Mouse (Mus musculus) heart, postnatal 4 days (tissue): ENCODE data around the gene Reep6. TPM values are rescaled to one million over a fixed set of nuclear protein-coding genes. Genes with fewer than 3 reads are reported as not detected.

Experiments used
- DNase-seq: peaks from one replicate; pipeline ENCODE4 v3.0.0; 2021
- total RNA-seq, 2 experiments: library from RNA; stranded (reverse); gene quantifications; 2 replicates each; pipeline ENCODE4 v1.2.3; 2021

Reep6 gene
- total RNA-seq, 2 experiments from 2014 or later = 1.6 to 1.8 TPM

GRCm38 (mm10) chr10:80301256-80302081, 28.3 kb upstream of the Reep6 start:
- no peak for DNase-seq

GRCm38 (mm10) chr10:80302082-80302355, 27.7 kb upstream of the Reep6 start:
- DNase-seq = no peak

GRCm38 (mm10) chr10:80302471-80302881, 27.3 kb upstream of the Reep6 start:
- peak; percentile 86 for DNase-seq

DNA sequence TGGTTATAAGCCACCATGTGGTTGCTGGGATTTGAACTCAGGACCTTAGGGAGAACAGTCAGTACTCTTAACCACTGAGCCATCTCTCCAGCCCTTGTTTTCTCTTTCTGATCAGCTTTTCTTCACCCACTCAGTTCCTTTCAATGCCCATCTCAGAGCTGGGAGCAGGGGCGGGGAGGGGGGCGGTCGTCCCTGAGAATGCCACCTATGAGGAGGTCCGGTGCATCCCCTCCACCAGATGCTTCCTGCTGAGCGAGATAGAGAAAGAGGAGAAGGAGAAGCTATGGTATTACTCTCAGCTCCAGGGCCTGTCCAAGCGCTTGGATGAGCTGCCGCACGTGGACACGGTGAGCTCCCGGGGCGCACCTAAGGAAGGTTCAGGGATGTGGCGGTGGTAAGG, 25.3 kb upstream of the Reep6 start:
- no peak for DNase-seq

- DNase-seq = no peak
These were observed 24.9 kb upstream of the Reep6 start for GRCm38 (mm10) chr10:80304862-80305261.

- DNase-seq = no peak
These were observed 18.2 kb upstream of the Reep6 start for GRCm38 (mm10) chr10:80311560-80311959.

GRCm38 (mm10) chr10:80312586-80313504, 16.9 kb upstream of the Reep6 start:
- no peak for DNase-seq

DNA sequence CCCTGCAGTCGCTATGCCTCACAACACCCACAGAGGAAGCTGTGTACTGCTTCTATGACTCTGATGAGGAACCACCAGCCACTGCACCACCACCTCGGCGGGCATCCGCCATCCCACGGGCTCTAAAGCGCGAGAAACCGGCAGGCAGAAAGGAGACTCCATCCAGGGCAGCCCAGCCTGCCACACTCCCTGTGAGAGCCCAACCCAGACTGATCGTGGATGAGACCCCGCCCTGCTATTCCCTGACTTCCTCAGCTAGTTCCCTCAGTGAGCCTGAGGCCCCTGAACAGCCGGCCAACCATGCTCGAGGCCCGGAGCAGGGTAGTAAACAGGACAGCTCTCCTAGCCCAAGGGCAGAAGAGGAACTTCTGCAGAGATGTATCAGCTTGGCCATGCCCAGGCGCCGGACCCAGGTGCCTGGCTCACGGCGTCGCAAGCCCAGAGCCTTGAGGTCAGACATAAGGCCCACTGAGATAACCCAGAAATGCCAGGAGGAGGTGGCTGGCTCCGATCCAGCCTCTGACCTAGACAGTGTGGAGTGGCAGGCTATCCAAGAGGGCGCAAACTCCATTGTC, 16.0 kb upstream of the Reep6 start:
- peak; percentile 54 for DNase-seq

DNA sequence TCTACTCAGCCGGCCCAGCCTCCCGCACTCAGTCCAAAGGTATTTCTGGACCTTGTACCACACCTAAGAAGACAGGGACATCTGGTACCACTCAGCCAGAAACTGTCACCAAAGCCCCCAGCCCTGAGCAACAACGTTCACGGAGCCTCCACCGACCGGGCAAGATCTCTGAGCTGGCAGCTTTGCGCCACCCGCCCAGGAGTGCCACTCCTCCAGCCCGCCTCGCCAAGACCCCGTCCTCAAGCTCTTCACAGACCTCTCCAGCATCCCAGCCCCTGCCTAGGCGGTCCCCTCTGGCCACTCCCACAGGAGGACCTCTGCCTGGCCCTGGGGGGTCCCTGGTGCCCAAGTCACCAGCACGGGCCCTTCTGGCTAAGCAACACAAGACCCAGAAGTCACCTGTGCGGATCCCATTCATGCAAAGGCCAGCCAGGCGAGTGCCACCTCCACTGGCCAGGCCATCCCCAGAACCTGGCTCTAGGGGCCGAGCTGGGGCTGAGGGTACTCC, 15.2 kb upstream of the Reep6 start:
- DNase-seq = no peak

GRCm38 (mm10) chr10:80315315-80315714, 14.4 kb upstream of the Reep6 start:
- DNase-seq = no peak

DNA sequence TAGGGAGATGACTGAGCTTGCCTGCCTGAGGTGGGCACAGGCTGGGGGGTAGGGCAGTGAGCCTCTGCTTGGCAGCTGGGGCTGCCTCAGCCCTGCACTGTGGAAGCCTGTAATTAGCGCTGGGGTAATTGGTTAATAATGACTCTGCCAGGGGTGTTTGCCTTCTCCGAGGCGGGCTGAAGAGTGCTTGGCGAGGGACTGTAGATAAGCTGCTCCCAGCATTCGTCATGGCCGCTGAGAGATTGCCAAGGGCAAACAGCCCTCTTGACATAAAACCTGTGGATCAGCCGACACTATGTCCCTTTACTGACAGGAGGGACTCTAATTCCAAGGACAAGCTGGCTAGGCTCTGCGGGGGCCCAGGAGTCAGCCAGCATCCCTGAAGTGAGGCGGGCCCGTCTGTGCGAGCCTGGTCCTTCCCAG, 13.4 kb upstream of the Reep6 start:
- peak; percentile 63 for DNase-seq

DNA sequence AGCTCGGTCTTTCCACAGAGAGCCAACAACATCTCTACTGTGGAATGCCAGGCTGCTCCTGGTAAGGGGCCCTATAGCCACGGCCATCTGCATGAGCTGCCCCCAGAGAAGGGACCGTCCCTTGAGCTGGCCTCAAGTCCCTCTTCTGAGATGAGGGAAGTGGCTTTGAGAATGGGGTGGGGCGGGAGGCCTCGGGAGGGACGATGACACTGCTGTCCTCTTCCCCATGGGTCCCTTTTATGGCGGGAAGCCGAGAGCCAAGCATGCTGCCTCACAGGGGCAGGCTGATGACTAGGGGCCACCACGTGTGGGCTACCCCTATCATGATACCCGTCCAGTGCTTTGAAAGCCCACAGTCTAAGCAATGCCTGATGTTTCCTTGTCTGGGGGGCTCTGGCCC, 12.7 kb upstream of the Reep6 start:
- DNase-seq = no peak

DNA sequence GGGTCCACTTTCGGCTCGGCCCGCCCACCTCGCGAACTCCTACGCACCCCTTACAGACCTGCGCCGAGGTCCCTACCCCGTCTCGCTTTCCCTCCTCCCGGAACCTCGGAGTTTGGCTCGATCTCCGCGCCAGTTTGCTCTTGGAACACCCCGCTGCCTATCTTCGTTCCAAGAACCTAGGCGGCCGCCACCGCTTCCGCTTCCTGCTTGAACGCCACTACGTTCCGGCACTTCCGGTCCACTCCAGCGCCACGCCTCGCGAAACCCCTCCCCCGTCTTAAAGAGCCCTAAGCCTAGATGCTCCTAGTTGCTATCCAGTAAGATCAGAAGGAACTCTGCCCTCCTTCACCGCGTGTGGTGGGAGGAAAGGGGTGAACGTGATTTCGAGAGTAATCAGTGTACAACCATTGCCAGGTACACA, 9.4 kb upstream of the Reep6 start, which contains the start of gene 2310011J03Rik:
TSS of gene 2310011J03Rik (minus strand) at position 198 of the 421 bp plus-strand sequence.
- peak; percentile 93 for DNase-seq

DNA sequence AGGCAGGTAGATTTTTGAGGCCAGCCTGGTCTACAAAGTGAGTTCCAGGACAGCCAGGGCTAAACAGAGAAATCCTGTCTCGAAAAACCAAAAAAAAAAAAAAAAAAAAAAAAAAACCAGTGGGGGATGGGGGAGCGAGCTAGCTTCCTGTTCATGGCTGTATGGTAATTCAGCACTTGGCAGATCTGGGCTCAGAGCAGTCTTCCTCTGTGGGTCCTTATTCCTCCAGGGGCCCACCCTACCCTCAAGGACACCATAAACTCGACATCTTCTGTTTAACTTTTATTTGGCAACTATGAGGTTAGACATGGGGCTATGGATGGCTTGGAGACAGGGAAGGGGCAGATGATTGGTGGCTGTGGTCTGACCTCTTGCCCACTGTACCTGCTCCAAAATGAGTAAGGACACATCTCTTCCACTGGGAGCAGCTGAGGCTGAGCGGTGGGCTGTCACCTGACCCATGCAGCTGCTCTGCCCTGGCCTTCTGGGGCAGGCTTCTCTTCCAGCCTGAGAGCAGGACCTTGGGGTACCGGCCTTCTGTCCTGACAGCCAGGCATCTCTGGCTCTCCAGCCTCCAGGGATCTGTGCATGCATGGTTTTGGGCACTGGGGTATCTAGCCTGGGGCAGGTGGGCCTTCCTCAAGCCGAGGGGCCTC, 8.6 kb upstream of the Reep6 start:
- DNase-seq = no peak

DNA sequence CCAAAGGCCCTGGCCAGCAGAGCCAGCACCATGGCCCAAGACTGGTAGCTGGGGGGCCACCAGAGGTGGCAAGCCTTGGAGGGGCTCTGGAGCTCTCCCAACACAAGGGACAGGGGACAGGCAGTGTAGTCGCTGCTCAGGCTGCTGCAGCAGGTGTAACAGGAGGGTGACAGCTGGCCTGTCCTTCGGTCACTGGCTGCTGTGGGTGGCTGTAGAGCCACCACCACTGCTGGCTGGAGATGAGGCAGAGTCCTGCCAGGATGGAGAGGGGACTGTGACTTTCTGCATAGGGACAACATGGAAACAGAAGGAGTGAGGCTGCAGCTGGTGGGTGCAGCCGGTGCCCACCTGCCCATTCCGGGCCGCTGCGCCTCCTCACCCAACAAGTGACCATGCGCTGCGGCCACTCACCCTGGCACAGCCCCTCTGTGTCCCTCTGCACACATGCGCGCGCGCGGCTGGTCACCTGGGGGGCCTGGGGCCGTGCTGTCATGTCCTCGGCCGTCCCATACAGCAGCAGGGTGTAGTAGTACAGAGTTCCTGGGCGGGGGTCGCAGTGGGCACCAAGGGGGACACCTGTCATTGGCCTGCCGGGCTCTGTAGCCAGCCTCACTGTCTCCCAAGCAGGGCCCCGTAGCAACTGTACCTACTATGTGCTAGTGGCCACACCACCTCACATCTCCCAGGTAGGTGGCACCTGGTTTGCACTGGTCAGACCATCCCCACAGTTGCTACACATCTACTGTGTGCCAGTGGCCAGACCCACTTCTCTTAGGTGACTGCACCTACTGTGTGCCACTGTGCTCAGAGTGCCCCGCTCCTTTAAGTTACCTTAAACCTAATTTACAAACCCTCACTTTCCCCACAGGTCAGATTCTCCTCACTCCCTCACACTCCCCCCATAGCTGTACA, 7.8 kb upstream of the Reep6 start:
- DNase-seq = no peak

- peak; percentile 36 for DNase-seq
These were observed 6.9 kb upstream of the Reep6 start for GRCm38 (mm10) chr10:80322811-80323211.

GRCm38 (mm10) chr10:80323261-80324119, 6.3 kb upstream of the Reep6 start:
- peak; percentile 74 for DNase-seq

- DNase-seq = no peak
These were observed 5.4 kb upstream of the Reep6 start for GRCm38 (mm10) chr10:80324120-80325037.

- no peak for DNase-seq
These were observed 4.7 kb upstream of the Reep6 start for GRCm38 (mm10) chr10:80325045-80325444.
